Mouse (Mus musculus): ENCODE measurements around the gene Gm9758. TPM values are rescaled to one million over a fixed set of nuclear protein-coding genes. Genes with fewer than 3 reads are reported as not detected.

Gm9758 gene
- not detected for polyA plus RNA-seq (2017; shearing (Covaris generic))

GRCm38 (mm10) chr5:14914799-14915198 lies at the start of gene Gm9758:
Gene Gm9758, minus strand, starts transcription at chr5:14914899.

GRCm38 (mm10) chr5:14938329-14938728 lies 23.6 kb upstream of the Gm9758 start, which contains the start of gene Speer4e:
Gene Speer4e, minus strand, starts transcription at chr5:14938429.

Other genes with a start within 250 kb of the Gm9758 start
- not detected for gene Speer4e, start 23.5 kb upstream of the Gm9758 start, polyA plus RNA-seq (2017; shearing (Covaris generic))
- gene Gm10354, start 64.0 kb upstream of the Gm9758 start, polyA plus RNA-seq (2017; shearing (Covaris generic)) = not detected
- gene Gm17019, start 118.1 kb upstream of the Gm9758 start, polyA plus RNA-seq (2017; shearing (Covaris generic)) = not detected

Measured in naive thymus-derived CD4-positive, alpha-beta T cell, adult 5 months (primary cell).